Mouse (Mus musculus): ENCODE results near the gene Aptx.

Aptx gene

DNA sequence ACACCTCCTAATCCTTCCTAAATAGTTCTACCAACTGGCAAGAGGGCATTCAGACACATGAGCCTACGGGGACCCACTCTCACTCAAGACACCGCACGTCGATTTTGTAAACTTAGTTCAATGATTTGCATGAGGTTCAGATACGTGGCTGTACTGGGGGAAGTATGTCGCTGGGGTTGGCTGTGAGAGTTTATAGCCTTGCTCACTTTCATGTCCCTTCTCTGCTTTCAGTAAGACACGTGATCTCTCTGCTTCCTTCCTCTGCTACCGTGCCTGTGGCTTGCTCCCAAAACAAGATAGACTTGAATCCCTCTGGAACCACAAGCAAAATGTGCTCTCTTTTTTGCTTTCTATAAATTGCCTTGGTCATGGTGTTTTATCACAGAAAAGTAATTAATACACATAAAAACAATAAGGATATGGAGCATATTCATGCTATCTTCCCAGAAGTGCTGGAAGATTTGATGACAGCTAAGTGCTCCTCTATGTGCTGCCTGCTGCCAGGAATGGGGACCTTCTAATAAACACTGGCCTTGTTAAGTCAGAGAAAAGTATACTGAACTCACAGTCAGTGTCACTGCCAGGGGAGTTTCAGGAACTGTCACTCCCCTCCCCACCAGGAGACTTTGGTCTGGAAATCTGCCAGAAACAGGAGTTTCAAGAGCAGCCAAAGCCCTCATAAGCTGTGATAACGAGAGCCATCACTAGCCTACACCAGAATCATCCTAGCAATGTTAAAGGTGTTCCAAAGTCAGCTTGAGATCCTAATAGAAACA is 36.6 kb downstream of the Aptx start:
- DNase-seq (ENCODE audit: low spot score): no peak

DNA sequence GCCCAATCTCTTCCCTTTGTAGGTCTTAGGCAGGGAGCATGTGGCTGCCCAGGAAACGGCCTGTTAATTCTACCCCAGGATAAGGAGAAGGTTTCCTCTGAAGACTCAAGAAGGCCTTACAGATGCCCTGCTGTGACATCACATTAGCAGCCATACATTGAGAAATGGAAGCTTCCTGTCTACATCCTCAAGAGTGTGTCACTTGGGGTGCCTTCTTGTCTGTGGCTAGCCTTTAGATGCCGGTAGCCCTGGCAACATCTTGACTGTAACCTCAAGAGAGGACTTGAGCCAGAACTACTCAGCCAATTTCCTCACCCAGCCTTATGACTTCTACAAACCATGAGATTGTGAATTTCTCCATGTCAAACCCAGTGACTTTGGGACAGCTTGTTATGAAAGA is 51.9 kb downstream of the Aptx start:
- DNase-seq (ENCODE audit: low spot score): no peak

DNA sequence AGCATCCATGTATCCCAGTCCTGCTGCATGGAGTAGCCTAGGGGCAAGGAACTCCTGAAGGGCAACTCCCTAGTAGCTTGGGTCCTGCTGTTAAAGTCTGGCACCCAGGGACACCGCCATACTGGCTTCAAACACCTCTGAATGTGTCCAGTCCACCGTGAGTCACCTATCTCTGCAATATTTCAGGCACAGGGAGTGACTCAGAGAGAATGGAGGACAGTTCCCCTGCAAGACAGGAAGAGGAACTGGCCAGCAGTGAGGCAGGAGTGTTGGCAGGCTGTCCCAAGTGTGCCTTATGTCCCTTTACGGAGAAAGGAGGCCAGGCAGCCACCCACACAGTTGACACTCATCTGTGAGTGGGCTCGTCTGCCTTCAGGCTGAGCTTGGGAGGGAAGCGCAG is 53.9 kb downstream of the Aptx start:
- no peak for DNase-seq (ENCODE audit: low spot score)

DNA sequence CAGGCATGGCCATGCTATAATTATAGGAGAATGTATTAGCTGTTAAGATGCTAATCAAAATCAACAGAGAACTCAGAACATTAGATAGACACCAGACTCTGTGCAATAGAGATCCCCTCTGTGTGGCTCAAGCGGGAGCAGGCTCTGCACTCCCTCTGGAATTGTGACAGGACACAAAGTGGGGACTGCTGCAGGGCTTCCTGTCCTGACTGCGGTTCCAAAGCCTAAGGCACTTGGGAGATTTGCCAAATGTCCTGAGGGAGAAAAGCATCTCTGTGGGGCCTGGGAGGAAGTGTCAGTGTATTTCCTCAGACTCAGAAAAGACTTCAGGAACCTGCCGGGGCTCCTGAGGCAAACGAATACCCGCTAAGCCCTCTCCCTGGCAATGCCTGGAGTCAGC is 59.4 kb downstream of the Aptx start:
- no peak for DNase-seq (ENCODE audit: low spot score)

DNA sequence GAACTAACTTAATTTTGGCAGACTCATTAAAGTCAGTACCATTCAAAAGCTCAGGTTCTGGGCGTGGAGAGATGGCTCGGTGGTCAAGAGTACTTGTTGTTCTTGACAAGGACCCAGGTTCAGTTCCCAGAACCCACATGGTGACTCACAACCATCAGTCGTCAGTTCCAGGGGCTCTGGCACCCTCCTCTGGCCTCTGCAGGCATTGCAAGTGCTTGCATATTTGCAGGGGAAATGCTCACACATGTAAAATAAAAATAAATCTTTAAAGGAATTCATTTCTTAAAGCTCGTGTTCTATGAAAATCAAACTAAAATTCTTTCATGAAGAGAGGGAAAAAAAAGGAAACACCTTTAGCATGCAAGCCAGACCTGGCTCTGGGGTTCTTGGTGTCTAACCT is 62.0 kb downstream of the Aptx start:
- DNase-seq (ENCODE audit: low spot score): no peak
